Mouse (Mus musculus): ENCODE measurements at regions not wholly inside any gene's neighbourhood (a gene's known extent, or its start where the extent isn't known, plus 50 kb on each side); places are given as distances from the start of the nearest gene placed in this dataset.

DNA sequence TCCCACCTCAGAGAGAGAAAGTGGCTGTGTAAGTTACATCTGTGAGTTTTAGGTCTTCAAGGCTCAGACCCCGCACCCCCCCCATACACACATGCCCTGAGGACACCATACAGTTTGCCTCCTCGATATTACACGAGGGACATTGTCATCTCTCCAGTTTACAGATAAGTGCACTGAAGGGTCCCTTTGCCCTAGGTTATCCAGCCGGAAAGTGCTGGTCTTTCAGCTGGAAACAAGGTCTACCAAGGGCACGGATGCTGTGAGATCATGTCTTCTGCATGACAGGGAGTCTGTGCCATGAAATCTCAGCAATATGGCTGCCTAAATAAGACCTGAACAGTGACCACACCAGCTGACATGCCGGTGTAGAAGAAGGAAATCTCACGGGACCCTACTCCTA lies 329.8 kb downstream of the Gm49356 start:
- no peaks in the 10 kb centered on the region for H3K27me3 ChIP-seq
- H3K9ac ChIP-seq, result no peak overlapping the region
- no peak for ATAC-seq (ENCODE audit: low FRiP score, low read depth)
- 91% methylated on average over 7 of the region's 7 CpGs for WGBS
- H3K4me1 ChIP-seq, result no peaks in the 10 kb centered on the region
- H3K36me3 ChIP-seq, result no peaks in the 10 kb centered on the region
- no peaks in the 10 kb centered on the region for H3K9me3 ChIP-seq
- no peak overlapping the region for H3K27ac ChIP-seq
- H3K4me3 ChIP-seq, result no peak overlapping the region
- H3K4me2 ChIP-seq (replicated peaks), result no peak overlapping the region

DNA sequence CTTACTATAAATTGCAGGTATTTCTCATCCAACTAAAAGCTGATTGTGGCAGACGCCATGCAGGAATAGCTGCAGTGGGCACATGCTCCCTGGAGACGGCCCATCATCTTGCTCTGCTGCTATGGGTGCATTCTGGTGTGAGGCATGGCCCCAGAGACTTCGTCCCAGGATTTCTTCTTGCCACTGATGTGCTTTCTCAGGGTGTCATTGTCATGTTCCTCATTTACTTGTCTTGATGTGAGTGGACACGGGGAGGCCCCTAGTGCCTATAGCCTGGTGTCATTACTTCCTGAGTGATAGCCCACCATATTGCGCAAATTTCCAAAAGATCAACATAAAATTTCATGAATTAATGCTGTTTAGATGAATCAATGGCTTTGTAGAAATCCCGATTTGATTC lies 336.5 kb downstream of the Gm49356 start:
- WGBS, result 86% methylated on average over 6 of the region's 6 CpGs
- Histone ChIP-seq H3K27ac (no peak overlapping the region), H3K36me3 (no peaks in the 10 kb centered on the region)

DNA sequence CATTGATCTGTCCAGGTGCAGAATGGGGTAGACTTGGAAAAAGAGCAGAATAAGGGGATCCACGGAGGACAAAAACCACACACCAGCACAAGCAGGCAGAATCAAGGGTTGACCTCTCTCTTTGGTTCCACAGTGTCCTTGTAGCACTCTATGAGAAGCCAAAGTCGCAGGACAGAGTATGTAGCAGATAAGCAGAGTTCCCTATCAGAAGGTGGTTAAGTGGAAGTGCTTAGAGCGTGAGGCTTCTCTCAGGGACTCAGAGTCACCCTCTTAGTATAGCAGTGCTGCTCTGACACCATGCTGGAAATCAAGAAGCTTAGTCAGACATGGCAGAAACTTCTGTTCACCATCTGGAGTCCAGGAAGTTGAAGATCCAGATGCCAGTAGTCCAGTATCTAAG lies 338.2 kb downstream of the Gm49356 start:
- Histone ChIP-seq H3K9me3 (peaks cover 4% of the 10 kb centered on the region; the same call in 1 of the 2 replicates), H3K4me3 (no peak overlapping the region), H3K4me1 (no peaks in the 10 kb centered on the region), H3K27me3 (no peaks in the 10 kb centered on the region), H3K27ac (no peak overlapping the region), H3K9ac (no peak overlapping the region), H3K4me2 (replicated peaks) (no peak overlapping the region), H3K36me3 (no peaks in the 10 kb centered on the region)
- 79% methylated on average over 3 of the region's 3 CpGs for WGBS
- ATAC-seq (ENCODE audit: low FRiP score, low read depth), result no peak

More for the DNA sequence above, 336.5 kb downstream of the Gm49356 start:
- H3K9ac ChIP-seq, result no peak overlapping the region
- no peak overlapping the region for H3K4me2 ChIP-seq (replicated peaks)
- ATAC-seq (ENCODE audit: low FRiP score, low read depth), result no peak
- no peaks in the 10 kb centered on the region for H3K4me1 ChIP-seq
- H3K4me3 ChIP-seq, result no peak overlapping the region
- H3K9me3 ChIP-seq, result no peaks in the 10 kb centered on the region
- no peaks in the 10 kb centered on the region for H3K27me3 ChIP-seq

DNA sequence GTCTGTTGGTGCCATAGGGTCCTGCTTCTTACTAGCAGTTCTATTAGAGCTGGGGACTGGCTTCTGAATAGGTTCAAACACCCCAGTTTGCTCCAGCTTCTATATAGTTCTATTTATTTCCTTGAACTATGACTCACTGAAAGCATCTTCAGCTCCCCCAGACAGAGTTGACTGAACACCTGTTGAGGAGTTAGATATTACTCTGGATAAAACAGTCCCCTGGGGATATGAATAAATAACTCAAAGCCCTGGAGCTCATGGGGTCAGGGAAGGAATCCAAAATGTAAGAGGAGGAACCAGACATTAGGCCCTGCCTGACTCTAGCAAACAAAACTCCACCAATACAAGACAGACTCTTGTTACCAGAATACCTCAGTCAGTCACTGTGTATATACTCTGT lies 341.4 kb downstream of the Gm49356 start:
- Histone ChIP-seq H3K9me3 (peaks cover 11% of the 10 kb centered on the region), H3K4me2 (replicated peaks) (no peak overlapping the region), H3K9ac (no peak overlapping the region), H3K27me3 (no peaks in the 10 kb centered on the region), H3K4me1 (no peaks in the 10 kb centered on the region), H3K4me3 (no peak overlapping the region), H3K36me3 (no peaks in the 10 kb centered on the region), H3K27ac (no peak overlapping the region)
- ATAC-seq (ENCODE audit: low FRiP score, low read depth), result no peak

DNA sequence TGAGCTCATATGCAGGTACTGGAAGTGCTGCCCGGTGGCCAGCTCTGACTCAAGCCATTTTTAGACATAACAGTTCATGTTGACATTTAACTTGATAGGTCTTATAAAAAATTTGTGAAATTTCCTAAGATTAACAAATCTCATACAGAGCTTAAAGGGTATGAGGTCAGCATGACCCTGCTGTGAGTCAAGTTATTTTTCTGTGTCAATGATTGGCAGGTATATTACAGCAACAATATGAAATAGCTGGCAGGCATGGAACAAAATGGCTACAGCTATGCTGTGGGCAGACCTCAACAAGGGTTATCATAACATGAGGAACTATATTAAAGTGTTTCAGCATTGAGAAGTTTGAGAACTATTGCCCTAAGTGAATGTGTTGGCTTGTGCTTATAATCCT lies 342.6 kb downstream of the Gm49356 start:
- ATAC-seq (ENCODE audit: low FRiP score, low read depth), result no peak
- H3K4me1 ChIP-seq, result no peaks in the 10 kb centered on the region
- H3K4me2 ChIP-seq (replicated peaks), result no peak overlapping the region
- H3K36me3 ChIP-seq, result no peaks in the 10 kb centered on the region
- H3K9me3 ChIP-seq, result peaks cover 11% of the 10 kb centered on the region
- 82% methylated on average over 1 of the region's 1 CpGs for WGBS
- H3K27me3 ChIP-seq, result no peaks in the 10 kb centered on the region
- no peak overlapping the region for H3K9ac ChIP-seq
- no peak overlapping the region for H3K27ac ChIP-seq
- H3K4me3 ChIP-seq, result no peak overlapping the region

DNA sequence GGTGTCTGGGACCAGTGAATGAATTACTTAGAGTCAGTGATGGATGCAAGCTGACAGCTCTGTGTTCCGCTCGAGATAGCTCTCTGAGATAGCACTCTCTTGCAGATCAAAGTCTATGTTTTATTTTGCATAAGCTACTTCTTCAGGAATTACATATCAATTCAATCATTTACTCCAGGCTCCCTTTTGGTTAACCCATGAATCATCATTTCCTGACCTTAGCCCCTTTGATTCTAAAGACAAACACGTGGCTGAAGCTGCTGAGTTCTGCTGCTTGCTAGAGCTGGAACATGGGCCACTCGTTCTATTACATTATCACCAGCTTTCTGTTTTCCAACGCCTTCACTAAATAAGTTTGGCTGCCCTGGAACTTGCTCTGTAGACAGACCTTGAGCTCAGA lies 343.2 kb downstream of the Gm49356 start:
- Histone ChIP-seq H3K4me3 (no peak overlapping the region), H3K27ac (no peak overlapping the region), H3K9ac (no peak overlapping the region), H3K36me3 (no peaks in the 10 kb centered on the region), H3K9me3 (peaks cover 11% of the 10 kb centered on the region), H3K27me3 (no peaks in the 10 kb centered on the region), H3K4me2 (replicated peaks) (no peak overlapping the region), H3K4me1 (no peaks in the 10 kb centered on the region)
- 84% methylated on average over 5 of the region's 5 CpGs for WGBS
- no peak for ATAC-seq (ENCODE audit: low FRiP score, low read depth)

DNA sequence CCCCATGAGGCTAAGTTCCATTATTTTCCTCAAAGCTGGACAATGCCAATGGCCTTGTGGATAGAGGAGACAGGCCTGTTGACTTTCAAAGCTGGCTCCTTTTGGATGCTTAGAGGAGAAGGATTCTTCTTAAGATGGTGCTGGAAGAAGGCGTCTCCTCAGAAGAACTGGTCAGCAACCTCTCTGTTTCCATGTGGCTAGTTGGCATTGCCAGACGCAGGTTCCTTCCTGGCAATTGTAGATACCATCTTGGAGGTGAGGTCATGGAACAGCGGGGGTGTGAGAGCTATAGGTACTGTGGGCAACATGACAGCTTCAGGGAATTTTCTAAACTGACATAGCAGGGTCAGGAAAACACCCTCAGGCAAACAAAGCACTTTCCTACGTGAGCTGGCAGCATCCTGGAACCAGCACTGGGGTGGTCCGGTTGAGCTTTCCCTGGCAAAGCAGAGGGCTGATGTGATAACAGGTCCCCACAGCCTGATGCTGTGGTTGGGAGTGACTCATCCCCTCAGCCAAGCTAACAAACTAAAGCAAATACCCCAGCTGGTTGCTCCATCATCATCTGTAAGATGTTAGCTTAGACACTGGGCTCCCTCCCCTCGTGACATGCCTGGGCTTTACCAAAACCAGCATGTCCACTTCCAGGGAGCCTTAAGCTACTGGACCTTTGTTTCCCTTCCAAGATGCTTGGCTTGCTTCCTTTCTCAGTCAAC lies 348.5 kb downstream of the Gm49356 start:
- WGBS, result 78% methylated on average over 6 of the region's 6 CpGs
- H3K4me3 ChIP-seq, result no peak overlapping the region
- H3K27me3 ChIP-seq, result no peaks in the 10 kb centered on the region
- ATAC-seq (ENCODE audit: low FRiP score, low read depth), result no peak
- H3K27ac ChIP-seq, result no peak overlapping the region
- no peak overlapping the region for H3K9ac ChIP-seq
- no peak overlapping the region for H3K4me2 ChIP-seq (replicated peaks)
- H3K4me1 ChIP-seq, result no peaks in the 10 kb centered on the region
- no peaks in the 10 kb centered on the region for H3K36me3 ChIP-seq
- H3K9me3 ChIP-seq, result peaks cover 4% of the 10 kb centered on the region

DNA sequence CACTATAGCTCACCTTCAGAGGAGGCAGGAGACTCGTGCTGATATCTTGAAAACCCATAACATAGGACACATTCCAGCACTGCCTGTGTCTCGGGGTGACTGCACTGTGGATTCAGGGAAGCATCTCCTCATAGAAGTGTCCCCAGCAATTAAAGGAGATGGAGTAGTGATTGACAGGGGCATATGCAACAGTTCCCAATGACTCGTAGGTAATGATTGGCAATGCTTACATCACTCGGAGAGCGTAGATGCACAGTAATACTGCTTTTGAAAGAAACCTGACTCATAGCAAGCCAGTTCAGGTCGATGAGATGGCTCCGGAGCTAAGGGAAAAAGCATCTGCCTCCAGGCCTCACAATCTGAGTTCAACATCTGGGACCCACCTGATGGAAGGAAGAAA lies 352.7 kb downstream of the Gm49356 start:
- Histone ChIP-seq H3K9ac (no peak overlapping the region), H3K27ac (no peak overlapping the region), H3K4me2 (replicated peaks) (no peak overlapping the region), H3K9me3 (no peaks in the 10 kb centered on the region), H3K27me3 (no peaks in the 10 kb centered on the region), H3K4me1 (no peaks in the 10 kb centered on the region), H3K4me3 (no peak overlapping the region), H3K36me3 (no peaks in the 10 kb centered on the region)
- WGBS, result 82% methylated on average over 7 of the region's 7 CpGs
- no peak for ATAC-seq (ENCODE audit: low FRiP score, low read depth)

DNA sequence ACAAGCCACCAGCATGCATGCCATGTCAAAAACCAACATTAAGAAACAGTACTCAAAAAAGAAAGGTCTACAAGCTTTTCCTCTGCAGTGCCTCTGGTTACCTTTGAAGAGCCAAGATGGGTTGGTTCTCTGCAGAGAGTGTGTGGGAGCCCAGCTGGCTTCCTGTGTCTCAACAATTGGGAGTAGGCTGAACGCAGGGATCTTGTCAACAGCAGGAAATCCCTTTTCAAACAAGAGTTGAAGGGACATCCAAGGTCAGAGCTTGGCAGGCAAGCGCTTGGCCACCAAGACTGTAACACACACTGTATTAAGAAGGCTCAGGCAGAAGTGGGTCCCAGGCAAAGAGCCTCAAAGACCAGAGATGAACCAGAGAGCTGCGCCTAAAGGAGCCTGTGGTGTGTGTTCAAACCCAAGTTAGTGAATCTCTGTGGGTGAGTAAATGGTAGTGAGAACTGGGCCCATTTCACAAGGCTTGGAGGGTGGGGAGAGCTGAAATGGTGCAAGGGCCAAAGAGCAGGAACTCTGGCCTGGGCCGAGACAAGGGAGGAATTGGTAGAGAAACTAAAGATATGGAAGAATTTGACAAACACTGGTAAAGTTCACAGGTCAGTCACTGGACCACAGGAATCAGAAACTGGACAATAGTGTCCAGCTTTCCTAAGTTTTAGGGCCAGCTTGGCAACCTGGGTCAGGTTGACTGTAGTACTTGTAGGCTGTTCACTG lies 357.0 kb downstream of the Gm49356 start:
- peaks cover 25% of the 10 kb centered on the region for H3K4me1 ChIP-seq
- H3K27me3 ChIP-seq, result no peaks in the 10 kb centered on the region
- 73% methylated on average over 4 of the region's 4 CpGs for WGBS
- no peak overlapping the region for H3K4me2 ChIP-seq (replicated peaks)
- no peaks in the 10 kb centered on the region for H3K9me3 ChIP-seq
- no peak for ATAC-seq (ENCODE audit: low FRiP score, low read depth)
- H3K36me3 ChIP-seq, result no peaks in the 10 kb centered on the region
- no peak overlapping the region for H3K9ac ChIP-seq
- no peak overlapping the region for H3K4me3 ChIP-seq
- H3K27ac ChIP-seq, result no peak overlapping the region

DNA sequence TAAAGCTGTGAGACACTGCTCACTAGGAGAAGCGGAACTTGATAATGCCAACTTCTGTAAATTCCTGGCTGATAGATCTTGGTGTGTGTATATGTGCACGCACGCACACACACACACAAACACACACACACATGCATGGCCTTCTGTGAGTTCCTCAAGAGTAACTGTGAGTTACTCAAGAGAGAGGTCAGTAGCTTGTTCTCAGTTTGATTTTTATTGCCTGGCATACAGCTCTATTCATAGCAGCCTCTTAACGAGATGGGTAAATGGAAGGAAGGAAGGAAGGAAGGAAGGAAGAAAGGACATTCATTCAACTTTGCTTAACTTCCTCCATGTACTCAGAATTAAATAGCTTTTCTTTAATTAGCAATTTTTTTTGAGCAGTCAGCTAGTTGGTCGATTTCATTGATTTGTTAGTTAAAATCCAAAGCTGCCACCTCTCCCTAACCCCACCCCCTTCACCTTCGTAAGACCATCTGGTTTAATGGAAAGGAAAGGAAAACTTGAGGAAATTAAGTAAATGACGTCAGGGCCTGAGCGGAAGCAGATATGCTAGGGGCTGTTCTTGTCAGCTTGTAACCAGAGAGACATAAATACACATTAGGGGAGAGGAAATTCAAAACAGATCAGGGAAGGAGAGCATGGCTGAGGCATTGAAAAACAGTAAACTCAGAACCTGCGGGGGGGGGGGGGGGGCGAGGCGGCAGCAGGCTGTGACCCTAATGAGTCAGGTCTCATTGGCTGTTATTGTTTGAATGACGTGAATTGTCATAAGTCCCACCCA lies 359.6 kb downstream of the Gm49356 start:
- H3K27me3 ChIP-seq, result no peaks in the 10 kb centered on the region
- peak; percentile 69; the same call in 1 of the 2 replicates for ATAC-seq (ENCODE audit: low FRiP score, low read depth)
- H3K4me3 ChIP-seq, result no peak overlapping the region
- H3K27ac ChIP-seq, result peak overlapping the region; percentile 39; the same call in 1 of the 2 replicates
- peaks cover 25% of the 10 kb centered on the region for H3K4me1 ChIP-seq
- peak overlapping the region; percentile 38 for H3K4me2 ChIP-seq (replicated peaks)
- H3K36me3 ChIP-seq, result no peaks in the 10 kb centered on the region
- H3K9me3 ChIP-seq, result no peaks in the 10 kb centered on the region
- 30% methylated on average over 11 of the region's 12 CpGs for WGBS
- H3K9ac ChIP-seq, result no peak overlapping the region

DNA sequence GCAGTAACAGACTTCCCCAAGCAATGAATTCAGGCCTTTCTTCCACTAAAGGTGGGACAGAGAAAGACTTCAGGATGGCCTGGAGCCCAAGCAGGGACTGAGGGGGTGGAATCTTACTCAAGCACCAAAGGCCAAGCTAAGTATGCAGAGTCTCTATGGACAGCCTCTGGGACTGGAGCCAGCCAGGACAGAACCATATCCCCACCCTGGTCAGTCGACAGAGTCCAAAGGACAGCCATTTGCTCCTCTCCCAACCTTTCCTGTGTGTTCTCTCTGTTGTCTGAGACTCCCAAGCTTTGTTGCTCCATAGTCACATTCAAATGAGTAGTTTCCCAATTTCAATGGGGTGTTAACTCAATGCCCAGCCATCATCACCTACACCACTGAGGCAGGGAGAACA lies 372.3 kb downstream of the Gm49356 start:
- Histone ChIP-seq H3K27me3 (no peaks in the 10 kb centered on the region), H3K4me1 (0 out of 2 replicates have a peak, but pooled peaks cover 3% of the 10 kb centered on the region), H3K9me3 (no peaks in the 10 kb centered on the region), H3K36me3 (no peaks in the 10 kb centered on the region), H3K4me3 (no peak overlapping the region), H3K9ac (no peak overlapping the region), H3K4me2 (replicated peaks) (no peak overlapping the region), H3K27ac (no peak overlapping the region)
- 57% methylated on average over 1 of the region's 1 CpGs for WGBS
- ATAC-seq (ENCODE audit: low FRiP score, low read depth), result no peak

DNA sequence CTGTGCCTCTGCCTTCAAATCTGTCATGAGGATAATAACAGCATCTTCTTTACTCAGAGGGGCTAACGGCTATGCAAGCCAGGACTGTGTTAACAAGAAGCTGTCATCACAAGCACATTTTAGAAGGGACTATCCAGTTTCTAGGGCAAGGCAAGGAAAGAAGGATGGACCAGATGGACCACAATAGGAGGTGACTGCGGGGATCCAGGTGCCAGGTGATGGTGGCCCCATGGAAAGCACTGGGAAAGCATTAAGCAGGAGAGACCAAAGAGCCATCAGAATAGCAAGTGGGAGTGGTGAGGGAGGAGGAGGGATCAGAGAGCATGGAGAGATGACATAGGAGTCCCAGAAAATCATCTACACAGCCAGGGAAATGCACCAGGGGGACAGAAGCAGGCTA lies 373.3 kb downstream of the Gm49356 start:
- no peak overlapping the region for H3K27ac ChIP-seq
- H3K36me3 ChIP-seq, result no peaks in the 10 kb centered on the region
- H3K9me3 ChIP-seq, result no peaks in the 10 kb centered on the region
- no peak overlapping the region for H3K4me3 ChIP-seq
- H3K9ac ChIP-seq, result no peak overlapping the region
- H3K4me1 ChIP-seq, result 0 out of 2 replicates have a peak, but pooled peaks cover 3% of the 10 kb centered on the region
- 83% methylated on average over 2 of the region's 2 CpGs for WGBS
- no peak for ATAC-seq (ENCODE audit: low FRiP score, low read depth)
- no peaks in the 10 kb centered on the region for H3K27me3 ChIP-seq
- H3K4me2 ChIP-seq (replicated peaks), result no peak overlapping the region

All from limb, embryonic 13.5 days (tissue).